ENCODE assay signal across 10 mouse cellular contexts in the genomic region with DNA sequence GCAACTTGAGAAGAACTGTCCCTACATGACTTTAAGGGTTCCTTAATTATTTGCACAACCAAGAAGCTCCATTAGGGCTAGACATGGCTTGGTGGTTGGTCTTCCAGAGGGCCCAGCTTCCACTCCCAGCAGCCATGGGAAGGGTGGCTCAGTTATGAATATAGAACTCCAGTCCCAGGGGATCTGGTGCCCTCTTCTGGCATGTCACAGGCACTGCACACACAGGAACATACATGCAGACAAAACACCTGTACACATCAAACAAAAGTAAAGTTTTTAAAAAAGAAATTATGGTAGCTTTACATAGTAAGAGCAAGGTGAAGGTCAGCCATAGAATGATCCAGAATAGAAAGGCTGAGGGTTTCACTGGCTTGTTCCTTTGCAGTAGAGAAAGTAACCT. TPM values are rescaled to one million over a fixed set of nuclear protein-coding genes. Genes with fewer than 3 reads are reported as not detected.
DNase-seq lines count a peak whose midpoint lies in the region; ATAC-seq and TF ChIP-seq lines count a peak whose summit lies in the region.
"Had no signal": no experiment of that assay in that cellular context is flagged by ENCODE, and none has a peak within 500 bp of the region (broad histone marks: within the 10 kb centered on the region; RNA-seq: fewer than 3 reads in every experiment).

No protein-coding gene starts in this region.

- no peaks in the 10 kb centered on the region for H3K4me1 ChIP-seq in lung, embryonic 14.5 days (ENCODE audit: insufficient read depth)
- H3K4me1 ChIP-seq in liver, embryonic 14.5 days (replicated peaks; ENCODE audit: control insufficient read depth in 2 of 2, insufficient read depth in 2 of 2, low read length in 1 of 2) = peaks cover under 1% of the 10 kb centered on the region in 2 experiments; a peak in 2 of 4 replicates
- H3K4me1 ChIP-seq: embryonic facial prominence, embryonic 12.5 days had no signal

- no peaks in the 10 kb centered on the region for H3K9me3 ChIP-seq in lung, embryonic 14.5 days (ENCODE audit: low read depth, low read length)
- no peaks in the 10 kb centered on the region for H3K9me3 ChIP-seq in liver, embryonic 14.5 days (ENCODE audit: control insufficient read depth, low read length)
- H3K9me3 ChIP-seq: embryonic facial prominence, embryonic 12.5 days had no signal

- H3K27ac ChIP-seq in gastrocnemius, adult 2 months = no peak overlapping the region
- no peak overlapping the region for H3K27ac ChIP-seq in lung, embryonic 14.5 days (ENCODE audit: low read depth)
- no peak overlapping the region for H3K27ac ChIP-seq in liver, embryonic 14.5 days
- H3K27ac ChIP-seq: embryonic facial prominence, embryonic 12.5 days had no signal

- H3K36me3 ChIP-seq in lung, embryonic 14.5 days (ENCODE audit: insufficient read depth) = peaks cover 22% of the 10 kb centered on the region; the same call in 1 of the 2 replicates
- H3K36me3 ChIP-seq in liver, embryonic 14.5 days (replicated peaks; ENCODE audit: control insufficient read depth, insufficient read depth, low read depth) = peaks cover 79% of the 10 kb centered on the region

- no peak overlapping the region for H3K4me2 ChIP-seq in lung, embryonic 14.5 days
- no peak overlapping the region for H3K4me2 ChIP-seq in liver, embryonic 14.5 days (ENCODE audit: low read depth)
- H3K4me2 ChIP-seq: embryonic facial prominence, embryonic 12.5 days had no signal

- peak; percentile 57 for TF ChIP-seq CTCF in gastrocnemius, adult 2 months (IDR thresholded peaks at IDR 0.05)
- TF ChIP-seq CTCF in lung, embryonic 14.5 days (IDR thresholded peaks at IDR 0.05; ENCODE audit: low read depth) = peak; percentile 58
- peak; percentile 87 for TF ChIP-seq CTCF in liver, embryonic 14.5 days (IDR thresholded peaks at IDR 0.05; ENCODE audit: low read depth)

- ATAC-seq in lung, embryonic 14.5 days (ENCODE audit: insufficient read depth) = no peak
- ATAC-seq in liver, embryonic 14.5 days (ENCODE audit: insufficient read depth) = peak; percentile 32; the same call in 1 of the 2 replicates

- no peak overlapping the region for H3K4me3 ChIP-seq in gastrocnemius, adult 2 months
- no peak overlapping the region for H3K4me3 ChIP-seq in lung, embryonic 14.5 days (ENCODE audit: low read depth, low read length)
- no peak overlapping the region for H3K4me3 ChIP-seq in liver, embryonic 14.5 days (ENCODE audit: insufficient read depth in 1 of 2, low read depth in 2 of 2, low read length in 2 of 2)
- H3K4me3 ChIP-seq: embryonic facial prominence, embryonic 12.5 days had no signal

- no peak for TF ChIP-seq EP300 in liver, embryonic 14.5 days (IDR thresholded peaks at IDR 0.05; ENCODE audit: low read depth)

- intact Hi-C loops in gastrocnemius, adult 2 months (cut with DNase I) = no loop called here

- H3K27me3 ChIP-seq in lung, embryonic 14.5 days (ENCODE audit: insufficient read depth, low read length) = no peaks in the 10 kb centered on the region
- H3K27me3 ChIP-seq in liver, embryonic 14.5 days (ENCODE audit: control insufficient read depth, insufficient read depth, low read length) = no peaks in the 10 kb centered on the region
- H3K27me3 ChIP-seq: embryonic facial prominence, embryonic 12.5 days had no signal

- DNase-seq in gastrocnemius, adult 2 months = no peak
- no peak for DNase-seq in gastrocnemius, postnatal 25 days
- peak; percentile 11 for DNase-seq in lung, embryonic 14.5 days
- DNase-seq in lung, postnatal 10 days = no peak
- DNase-seq in NIH3T3 (ENCODE audit: low read depth) = peak; percentile 17
- DNase-seq in liver, embryonic 14.5 days (ENCODE audit: low read depth in 3 of 3, low spot score in 3 of 3) = no peak
- no peak for DNase-seq in urinary bladder, postnatal 36 days (ENCODE audit: low spot score in 2 of 2)
- no peak for DNase-seq in cerebellum, postnatal 36 days
- DNase-seq: kidney, adult 18-20 months had no signal

- no peak overlapping the region for H3K9ac ChIP-seq in lung, embryonic 14.5 days
- no peak overlapping the region for H3K9ac ChIP-seq in liver, embryonic 14.5 days (replicated peaks)
- H3K9ac ChIP-seq: embryonic facial prominence, embryonic 12.5 days had no signal

RNA-seq across cellular contexts. Expression of a gene that starts 17.7 kb away (rescaled TPM):
- total RNA-seq in gastrocnemius, adult 2 months (2021) = 10 to 100 TPM; 41.3 to 51.7 TPM
- 10 to 100 TPM; 38.9 to 40.4 TPM for total RNA-seq in gastrocnemius, postnatal 25 days (2021)
- 190 and 192 TPM in 2 replicates for polyA plus RNA-seq in lung, embryonic 14.5 days (2014; fragmentation: Nextera tagmentation; extraction: Ambion mirVana)
- polyA plus RNA-seq in liver, embryonic 14.5 days (2012; rRNA removed) = 58.1 and 104 TPM in 2 replicates
- 135 and 152 TPM in 2 replicates for polyA plus RNA-seq in liver, embryonic 14.5 days (2014; fragmentation: Nextera tagmentation; extraction: Ambion mirVana)

RNA-seq across cellular contexts. Expression of a gene that starts 51.4 kb away (rescaled TPM):
- 1 to 10 TPM; 2.3 to 2.5 TPM for total RNA-seq in gastrocnemius, adult 2 months (2021)
- total RNA-seq in gastrocnemius, postnatal 25 days (2021) = 1 to 10 TPM; 1.6 to 2.4 TPM
- 5.2 and 5.8 TPM in 2 replicates for polyA plus RNA-seq in lung, embryonic 14.5 days (2014; fragmentation: Nextera tagmentation; extraction: Ambion mirVana)
- polyA plus RNA-seq in liver, embryonic 14.5 days (2012; rRNA removed) = 5.4 and 7.4 TPM in 2 replicates
- 6.6 and 6.9 TPM in 2 replicates for polyA plus RNA-seq in liver, embryonic 14.5 days (2014; fragmentation: Nextera tagmentation; extraction: Ambion mirVana)

Comparison
In these comparisons a context has a peak if more than half of its experiments do, and no peak if none do; other contexts are left out.
1. DNase-seq: peak in lung, embryonic 14.5 days (single experiment) and NIH3T3 (single experiment); none in gastrocnemius, adult 2 months (single experiment), gastrocnemius, postnatal 25 days (single experiment), lung, postnatal 10 days (single experiment), liver, embryonic 14.5 days (0 of 3), urinary bladder, postnatal 36 days (0 of 2) and cerebellum, postnatal 36 days (0 of 2).
2. Peak in every context shown above with its lines, with median percentiles within 50 percentile points of each other: CTCF ChIP-seq.